Comparison of ENCODE assay signal across 24 mouse cellular contexts in the genomic region with DNA sequence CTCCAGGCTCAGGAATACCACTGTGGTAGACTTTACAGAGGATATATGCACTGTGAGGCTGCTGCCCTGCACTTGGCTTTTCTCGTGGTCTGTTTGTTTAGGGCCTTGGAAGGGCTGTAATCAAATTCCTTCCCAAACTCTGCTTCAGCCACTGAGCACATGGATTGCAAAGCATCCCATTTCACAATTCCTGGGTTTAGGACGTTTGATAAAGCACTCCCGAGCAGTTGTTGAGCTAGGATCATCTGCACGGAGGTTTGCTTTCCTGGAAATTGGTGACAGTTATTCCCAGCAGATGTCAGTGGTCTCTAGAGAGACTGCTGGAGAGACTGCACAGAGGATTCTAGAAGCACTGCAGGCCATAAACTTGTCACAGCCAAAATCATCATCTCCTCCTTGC.
"Had no signal": no experiment of that assay in that cellular context is flagged by ENCODE, and none has a peak within 500 bp of the region (broad histone marks: within the 10 kb centered on the region; RNA-seq: fewer than 3 reads in every experiment).

No protein-coding gene starts in this region.

- H3K4me1 ChIP-seq: limb, embryonic 10.5 days; limb, embryonic 13.5 days; liver, embryonic 12.5 days; liver, embryonic 15.5 days; lung, embryonic 15.5 days; megakaryocyte, embryonic 14.5 days; midbrain, embryonic 12.5 days; midbrain, embryonic 15.5 days; neural tube, embryonic 12.5 days; neural tube, embryonic 15.5 days had no signal

- H3K36me3 ChIP-seq: limb, embryonic 10.5 days; limb, embryonic 13.5 days; liver, embryonic 12.5 days; liver, embryonic 15.5 days; lung, embryonic 15.5 days; midbrain, embryonic 12.5 days; midbrain, embryonic 15.5 days; neural tube, embryonic 12.5 days; neural tube, embryonic 15.5 days had no signal

- H3K27me3 ChIP-seq: limb, embryonic 13.5 days; liver, embryonic 12.5 days; liver, embryonic 15.5 days; lung, embryonic 15.5 days; megakaryocyte, embryonic 14.5 days; midbrain, embryonic 12.5 days; midbrain, embryonic 15.5 days; neural tube, embryonic 12.5 days; neural tube, embryonic 15.5 days had no signal

- H3K4me2 ChIP-seq: limb, embryonic 13.5 days; liver, embryonic 12.5 days; liver, embryonic 15.5 days; lung, embryonic 15.5 days; midbrain, embryonic 12.5 days; midbrain, embryonic 15.5 days; neural tube, embryonic 12.5 days; neural tube, embryonic 15.5 days had no signal

- H3K9me3 ChIP-seq: limb, embryonic 10.5 days; limb, embryonic 13.5 days; liver, embryonic 12.5 days; liver, embryonic 15.5 days; lung, embryonic 15.5 days; midbrain, embryonic 12.5 days; midbrain, embryonic 15.5 days; neural tube, embryonic 12.5 days; neural tube, embryonic 15.5 days had no signal

- H3K27ac ChIP-seq: hindbrain, postnatal 0 days; limb, embryonic 10.5 days; limb, embryonic 13.5 days; liver, embryonic 12.5 days; liver, embryonic 15.5 days; lung, embryonic 15.5 days; midbrain, embryonic 12.5 days; midbrain, embryonic 15.5 days; neural tube, embryonic 12.5 days; neural tube, embryonic 15.5 days; stomach, postnatal 0 days had no signal

- H3K4me3 ChIP-seq: limb, embryonic 10.5 days; limb, embryonic 13.5 days; liver, embryonic 12.5 days; liver, embryonic 15.5 days; lung, embryonic 15.5 days; megakaryocyte, embryonic 14.5 days; midbrain, embryonic 12.5 days; midbrain, embryonic 15.5 days; neural tube, embryonic 12.5 days; neural tube, embryonic 15.5 days had no signal

- ATAC-seq: hindbrain, postnatal 0 days; inflammation-experienced regulatory T-cells, adult 6 months; liver, embryonic 12.5 days; midbrain, embryonic 15.5 days had no signal

- H3K9ac ChIP-seq: limb, embryonic 13.5 days; liver, embryonic 12.5 days; liver, embryonic 15.5 days; lung, embryonic 15.5 days; midbrain, embryonic 12.5 days; midbrain, embryonic 15.5 days; neural tube, embryonic 12.5 days; neural tube, embryonic 15.5 days had no signal

- DNase-seq: kidney, postnatal 10 days; liver; lung, adult 18-20 months; lung, postnatal 10 days; lung, postnatal 36 days; right cerebral cortex, adult 18-20 months; right cerebral cortex, postnatal 14 days; right cerebral cortex, postnatal 4 days; thymus, adult 2 months; thymus, postnatal 14 days; thymus, postnatal 4 days had no signal
